Mouse (Mus musculus): ENCODE results near the gene Asrgl1. TPM values are rescaled to one million over a fixed set of nuclear protein-coding genes. Genes with fewer than 3 reads are reported as not detected.

Gene Asrgl1
- polyA plus RNA-seq, 1 experiment = 5.9 TPM

DNA sequence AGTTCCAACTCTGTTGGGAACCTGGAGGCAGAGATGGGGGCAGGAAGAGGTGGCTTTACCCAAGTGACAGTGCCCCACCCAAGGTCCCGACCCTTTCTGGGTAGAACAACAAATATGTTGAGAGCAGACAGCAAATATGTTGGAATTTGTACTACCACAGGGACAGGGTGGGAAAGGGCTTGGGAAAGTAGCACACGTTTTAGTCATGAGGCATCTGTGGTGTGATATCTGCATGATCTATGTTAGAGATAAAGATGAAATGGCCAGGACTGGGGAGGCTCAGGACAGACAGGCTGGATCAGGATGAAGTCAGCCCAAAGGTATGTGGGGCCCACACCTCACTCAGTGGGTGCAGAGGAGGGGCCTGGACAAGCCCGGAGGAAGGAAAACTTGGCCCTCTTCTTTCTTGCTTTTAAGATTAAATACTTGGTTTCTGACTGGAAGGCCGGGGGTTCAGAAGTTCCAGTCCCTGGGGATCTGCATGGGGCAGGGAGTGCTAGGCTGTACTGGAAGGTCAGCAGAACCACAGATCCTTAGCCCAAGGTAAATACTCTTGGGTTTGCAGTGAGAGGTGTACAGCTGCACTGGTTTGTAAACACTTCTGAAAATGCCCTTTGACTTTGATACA, 28.6 kb downstream of the Asrgl1 start:
- Histone ChIP-seq H3K36me3 (ENCODE audit: control insufficient read depth, insufficient read depth, low read length) (no peaks in the 10 kb centered on the region; the same call in 1 of the 2 replicates), H3K4me1 (replicated peaks; ENCODE audit: control insufficient read depth, insufficient read depth, low read length) (peaks cover 5% of the 10 kb centered on the region; the same call in 1 of the 2 replicates), H3K27ac (ENCODE audit: control insufficient read depth, insufficient read depth, low read length) (no peak overlapping the region), H3K27me3 (ENCODE audit: control insufficient read depth, insufficient read depth, low read length) (no peaks in the 10 kb centered on the region), H3K4me3 (ENCODE audit: control insufficient read depth, insufficient read depth, low read length) (no peak overlapping the region)
- 62% methylated on average over 4 of the region's 4 CpGs for WGBS
- no peak for DNase-seq
- TF ChIP-seq CTCF (IDR thresholded peaks at IDR 0.05; ENCODE audit: borderline replicate concordance, control insufficient read depth, extremely low read depth, insufficient read depth, low read length, poor library complexity) = no peak
- TF ChIP-seq POLR2A (IDR thresholded peaks at IDR 0.05; ENCODE audit: control insufficient read depth, extremely low read depth, insufficient read depth, low read length, poor library complexity) = no peak

DNA sequence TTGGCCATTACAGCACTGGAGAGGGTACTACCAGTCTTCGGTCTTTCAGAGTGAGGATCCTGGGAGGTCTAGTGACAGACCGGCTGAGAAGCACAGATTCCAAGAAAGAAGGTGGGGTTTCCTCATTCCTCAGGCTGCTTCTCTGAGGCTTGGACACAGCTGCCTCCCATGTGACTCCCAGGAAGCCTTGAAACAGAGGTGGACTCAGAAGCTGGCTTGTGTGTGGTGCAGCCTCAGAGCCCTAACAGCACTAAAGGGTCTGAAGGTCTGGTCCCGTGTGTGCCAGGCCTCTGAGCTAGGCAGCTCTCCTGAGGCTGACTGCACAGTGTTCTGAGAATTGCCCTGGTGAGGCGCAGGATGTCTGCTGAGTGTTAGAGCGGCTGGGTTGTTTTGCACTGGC, 29.3 kb downstream of the Asrgl1 start:
- Histone ChIP-seq H3K36me3 (ENCODE audit: control insufficient read depth, insufficient read depth, low read length) (no peaks in the 10 kb centered on the region), H3K4me3 (ENCODE audit: control insufficient read depth, insufficient read depth, low read length) (no peak overlapping the region), H3K27ac (ENCODE audit: control insufficient read depth, insufficient read depth, low read length) (no peak overlapping the region), H3K4me1 (replicated peaks; ENCODE audit: control insufficient read depth, insufficient read depth, low read length) (peaks cover 5% of the 10 kb centered on the region; the same call in 1 of the 2 replicates), H3K27me3 (ENCODE audit: control insufficient read depth, insufficient read depth, low read length) (no peaks in the 10 kb centered on the region)
- no peak for TF ChIP-seq CTCF (IDR thresholded peaks at IDR 0.05; ENCODE audit: borderline replicate concordance, control insufficient read depth, extremely low read depth, insufficient read depth, low read length, poor library complexity)
- no peak for TF ChIP-seq POLR2A (IDR thresholded peaks at IDR 0.05; ENCODE audit: control insufficient read depth, extremely low read depth, insufficient read depth, low read length, poor library complexity)
- no peak for DNase-seq
- 86% methylated on average over 5 of the region's 5 CpGs for WGBS

GRCm38 (mm10) chr19:9105101-9105685, 30.2 kb downstream of the Asrgl1 start:
- peaks cover 5% of the 10 kb centered on the region; the same call in 1 of the 2 replicates for H3K4me1 ChIP-seq (replicated peaks; ENCODE audit: control insufficient read depth, insufficient read depth, low read length)
- H3K27ac ChIP-seq (ENCODE audit: control insufficient read depth, insufficient read depth, low read length) = no peak overlapping the region
- no peaks in the 10 kb centered on the region for H3K27me3 ChIP-seq (ENCODE audit: control insufficient read depth, insufficient read depth, low read length)
- 93% methylated on average over 3 of the region's 3 CpGs for WGBS
- H3K4me3 ChIP-seq (ENCODE audit: control insufficient read depth, insufficient read depth, low read length) = no peak overlapping the region
- no peak for DNase-seq
- H3K36me3 ChIP-seq (ENCODE audit: control insufficient read depth, insufficient read depth, low read length) = no peaks in the 10 kb centered on the region
- TF ChIP-seq CTCF (IDR thresholded peaks at IDR 0.05; ENCODE audit: borderline replicate concordance, control insufficient read depth, extremely low read depth, insufficient read depth, low read length, poor library complexity) (no peak), POLR2A (IDR thresholded peaks at IDR 0.05; ENCODE audit: control insufficient read depth, extremely low read depth, insufficient read depth, low read length, poor library complexity) (no peak)

DNA sequence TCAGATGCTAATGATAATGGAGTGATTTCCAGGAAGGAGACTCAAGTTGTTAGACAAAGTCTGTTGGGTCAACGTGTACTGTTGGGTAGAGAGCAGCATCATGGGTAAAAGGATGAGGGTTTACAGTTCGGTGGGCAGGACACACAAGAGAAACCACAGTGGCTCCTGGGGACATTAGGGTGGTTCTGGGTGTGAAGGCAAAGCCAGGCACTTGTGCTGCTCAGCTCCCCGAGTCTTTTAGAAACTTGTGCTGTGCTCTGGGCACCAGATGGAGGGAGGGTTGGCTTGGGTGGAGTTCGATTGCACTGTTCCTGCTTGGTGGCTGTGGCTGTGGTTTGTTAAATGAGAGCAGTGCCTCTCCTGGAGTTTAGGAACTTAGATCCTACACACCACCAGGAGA, 31.4 kb downstream of the Asrgl1 start:
- 15% methylated on average over 4 of the region's 4 CpGs for WGBS
- H3K4me1 ChIP-seq (replicated peaks; ENCODE audit: control insufficient read depth, insufficient read depth, low read length) = peaks cover 5% of the 10 kb centered on the region; the same call in 1 of the 2 replicates
- no peak overlapping the region for H3K27ac ChIP-seq (ENCODE audit: control insufficient read depth, insufficient read depth, low read length)
- H3K27me3 ChIP-seq (ENCODE audit: control insufficient read depth, insufficient read depth, low read length) = no peaks in the 10 kb centered on the region
- H3K4me3 ChIP-seq (ENCODE audit: control insufficient read depth, insufficient read depth, low read length) = no peak overlapping the region
- no peak for DNase-seq
- no peaks in the 10 kb centered on the region for H3K36me3 ChIP-seq (ENCODE audit: control insufficient read depth, insufficient read depth, low read length)
- TF ChIP-seq CTCF (IDR thresholded peaks at IDR 0.05; ENCODE audit: borderline replicate concordance, control insufficient read depth, extremely low read depth, insufficient read depth, low read length, poor library complexity) (no peak), POLR2A (IDR thresholded peaks at IDR 0.05; ENCODE audit: control insufficient read depth, extremely low read depth, insufficient read depth, low read length, poor library complexity) (no peak)

GRCm38 (mm10) chr19:9101062-9101457, 34.4 kb downstream of the Asrgl1 start:
- no peaks in the 10 kb centered on the region for H3K36me3 ChIP-seq (ENCODE audit: control insufficient read depth, insufficient read depth, low read length)
- H3K4me1 ChIP-seq (replicated peaks; ENCODE audit: control insufficient read depth, insufficient read depth, low read length) = no peaks in the 10 kb centered on the region
- H3K27ac ChIP-seq (ENCODE audit: control insufficient read depth, insufficient read depth, low read length) = no peak overlapping the region
- H3K4me3 ChIP-seq (ENCODE audit: control insufficient read depth, insufficient read depth, low read length) = no peak overlapping the region
- H3K27me3 ChIP-seq (ENCODE audit: control insufficient read depth, insufficient read depth, low read length) = no peaks in the 10 kb centered on the region
- 93% methylated on average over 2 of the region's 2 CpGs for WGBS
- TF ChIP-seq CTCF (IDR thresholded peaks at IDR 0.05; ENCODE audit: borderline replicate concordance, control insufficient read depth, extremely low read depth, insufficient read depth, low read length, poor library complexity) = no peak
- TF ChIP-seq POLR2A (IDR thresholded peaks at IDR 0.05; ENCODE audit: control insufficient read depth, extremely low read depth, insufficient read depth, low read length, poor library complexity) = no peak
- DNase-seq = no peak

GRCm38 (mm10) chr19:9100297-9101061, 35.0 kb downstream of the Asrgl1 start:
- WGBS = 81% methylated on average over 17 of the region's 17 CpGs
- H3K36me3 ChIP-seq (ENCODE audit: control insufficient read depth, insufficient read depth, low read length) = no peaks in the 10 kb centered on the region
- no peak for DNase-seq
- no peaks in the 10 kb centered on the region for H3K27me3 ChIP-seq (ENCODE audit: control insufficient read depth, insufficient read depth, low read length)
- H3K4me3 ChIP-seq (ENCODE audit: control insufficient read depth, insufficient read depth, low read length) = no peak overlapping the region
- H3K4me1 ChIP-seq (replicated peaks; ENCODE audit: control insufficient read depth, insufficient read depth, low read length) = no peaks in the 10 kb centered on the region
- no peak overlapping the region for H3K27ac ChIP-seq (ENCODE audit: control insufficient read depth, insufficient read depth, low read length)
- TF ChIP-seq POLR2A (IDR thresholded peaks at IDR 0.05; ENCODE audit: control insufficient read depth, extremely low read depth, insufficient read depth, low read length, poor library complexity) = no peak
- no peak for TF ChIP-seq CTCF (IDR thresholded peaks at IDR 0.05; ENCODE audit: borderline replicate concordance, control insufficient read depth, extremely low read depth, insufficient read depth, low read length, poor library complexity)
